Mouse (Mus musculus): ENCODE results near the gene Ankrd33b. TPM values are rescaled to one million over a fixed set of nuclear protein-coding genes. Genes with fewer than 3 reads are reported as not detected.

The Ankrd33b gene
- total RNA-seq, 1 experiment from 2014 or later, result 60.8 TPM

GRCm38 (mm10) chr15:31345366-31345765, 22.2 kb downstream of the Ankrd33b start:
- no peak for ATAC-seq (ENCODE audit: extremely low read depth, insufficient number of reproducible peaks, low FRiP score, poor library complexity, severe bottlenecking)

- no peak for ATAC-seq (ENCODE audit: extremely low read depth, insufficient number of reproducible peaks, low FRiP score, poor library complexity, severe bottlenecking)
These were observed 22.7 kb downstream of the Ankrd33b start for GRCm38 (mm10) chr15:31344811-31345211.

- ATAC-seq (ENCODE audit: extremely low read depth, insufficient number of reproducible peaks, low FRiP score, poor library complexity, severe bottlenecking), result no peak
These were observed 23.9 kb downstream of the Ankrd33b start for GRCm38 (mm10) chr15:31343602-31344001.

DNA sequence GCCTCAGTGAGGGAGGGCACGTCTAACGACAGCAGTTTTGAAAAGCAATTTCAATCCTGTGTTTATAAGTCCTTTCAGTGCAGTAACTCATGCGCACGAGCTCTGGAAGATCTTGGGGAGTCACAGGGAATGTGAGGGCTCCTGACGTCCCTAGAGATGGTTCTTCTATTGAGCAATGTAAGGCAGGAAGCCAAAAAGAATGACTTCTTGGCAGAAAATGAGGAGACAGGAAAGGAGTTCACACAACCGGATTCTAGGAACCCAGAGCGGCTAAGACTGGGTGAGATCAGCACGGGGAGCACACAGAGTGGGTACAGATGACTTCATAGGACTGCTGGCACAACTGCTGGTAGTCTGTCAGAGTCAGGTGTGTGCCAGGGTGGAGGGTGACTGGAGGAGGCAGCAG, 25.0 kb downstream of the Ankrd33b start:
- ATAC-seq (ENCODE audit: extremely low read depth, insufficient number of reproducible peaks, low FRiP score, poor library complexity, severe bottlenecking), result no peak

DNA sequence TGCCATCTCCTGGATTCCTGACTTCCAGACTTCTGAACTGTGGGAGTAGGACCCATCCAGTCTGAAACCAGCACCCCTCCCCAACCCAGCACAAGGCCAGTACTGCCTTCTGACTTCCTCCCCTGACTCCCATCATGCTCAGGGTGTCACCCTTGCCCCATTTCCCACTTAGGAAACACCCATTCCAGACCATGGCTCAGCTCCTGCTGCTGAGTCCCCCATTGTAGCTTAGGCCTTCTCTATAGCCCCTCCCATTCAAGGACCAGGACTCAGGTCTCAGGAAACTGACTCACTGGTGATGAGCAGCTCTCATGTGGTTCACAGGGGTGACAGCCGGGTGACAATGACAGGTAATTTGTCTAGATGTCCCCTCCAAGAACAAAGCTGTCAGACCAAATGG, 25.5 kb downstream of the Ankrd33b start:
- ATAC-seq (ENCODE audit: extremely low read depth, insufficient number of reproducible peaks, low FRiP score, poor library complexity, severe bottlenecking), result peak; percentile 52; the same call in 1 of the 2 replicates

GRCm38 (mm10) chr15:31338656-31339291, 28.8 kb downstream of the Ankrd33b start:
- ATAC-seq (ENCODE audit: extremely low read depth, insufficient number of reproducible peaks, low FRiP score, poor library complexity, severe bottlenecking), result peak; percentile 45

- ATAC-seq (ENCODE audit: extremely low read depth, insufficient number of reproducible peaks, low FRiP score, poor library complexity, severe bottlenecking), result no peak
These were observed 29.5 kb downstream of the Ankrd33b start for GRCm38 (mm10) chr15:31337983-31338382.

GRCm38 (mm10) chr15:31337192-31337741, 30.3 kb downstream of the Ankrd33b start:
- no peak for ATAC-seq (ENCODE audit: extremely low read depth, insufficient number of reproducible peaks, low FRiP score, poor library complexity, severe bottlenecking)

DNA sequence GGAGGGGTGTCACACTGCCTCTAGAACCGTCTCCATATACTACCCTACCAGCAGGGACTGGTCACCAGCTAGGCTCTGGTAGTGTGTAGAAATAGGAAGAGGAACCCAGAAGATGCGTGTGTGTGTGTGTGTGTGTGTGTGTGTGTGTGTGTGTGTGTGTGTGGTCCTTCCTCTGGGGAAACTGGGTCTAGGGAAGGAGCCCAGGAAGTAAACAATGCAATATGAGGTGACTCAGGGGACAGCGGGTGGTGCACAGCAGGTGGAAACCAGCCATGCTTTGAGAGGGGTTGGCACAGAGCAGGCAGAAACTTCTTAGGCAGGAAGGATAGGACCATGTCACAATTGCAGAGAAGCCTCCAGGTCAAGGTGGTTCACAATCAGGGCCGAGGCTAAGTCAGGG, 30.8 kb downstream of the Ankrd33b start:
- peak; percentile 75 for ATAC-seq (ENCODE audit: extremely low read depth, insufficient number of reproducible peaks, low FRiP score, poor library complexity, severe bottlenecking)

DNA sequence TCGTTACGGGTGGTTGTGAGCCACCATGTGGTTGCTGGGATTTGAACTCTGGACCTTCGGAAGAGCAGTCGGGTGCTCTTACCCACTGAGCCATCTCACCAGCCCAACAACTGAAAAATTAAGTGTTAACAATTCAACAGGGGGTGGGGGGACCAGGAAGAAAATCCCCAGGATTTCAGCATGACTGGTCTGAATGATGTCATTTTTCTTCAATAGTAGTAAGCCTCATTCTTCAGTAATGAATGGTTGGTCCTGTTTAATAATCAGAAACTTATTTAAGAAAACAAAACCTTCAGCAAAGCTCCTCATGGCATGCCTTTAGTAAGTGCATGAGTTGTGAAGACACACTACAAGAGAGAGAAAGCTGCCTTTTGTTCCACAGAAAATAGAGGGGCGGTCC, 32.7 kb downstream of the Ankrd33b start:
- ATAC-seq (ENCODE audit: extremely low read depth, insufficient number of reproducible peaks, low FRiP score, poor library complexity, severe bottlenecking), result no peak

DNA sequence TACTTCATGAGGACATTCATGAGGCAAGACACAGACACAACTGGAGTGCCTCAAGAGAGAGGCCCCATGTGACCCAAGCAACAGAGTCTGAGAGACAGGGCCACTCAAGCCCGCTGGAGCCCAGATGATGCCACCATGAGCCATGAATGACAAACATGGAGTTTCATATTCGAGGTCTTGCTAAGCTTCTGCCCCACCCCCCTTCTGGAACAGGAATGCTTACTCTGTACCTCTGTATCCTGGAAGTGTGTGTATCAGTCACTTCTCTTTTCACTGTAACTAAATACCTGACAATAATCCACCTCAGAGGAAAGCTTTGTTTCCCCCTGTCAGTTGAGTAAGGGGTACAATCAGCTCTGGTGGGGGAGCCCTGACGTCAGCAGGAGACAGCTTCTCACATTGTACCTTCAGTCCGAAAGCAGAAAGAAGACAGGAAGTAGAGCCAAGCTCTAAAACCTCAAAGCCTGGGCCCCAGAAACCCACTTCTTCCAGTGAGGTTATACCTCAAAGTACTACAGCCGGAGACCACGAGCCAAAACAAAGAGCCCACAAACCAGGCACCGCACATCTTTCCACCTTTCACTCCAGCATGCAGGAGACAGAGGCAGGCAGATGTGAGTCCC, 34.9 kb downstream of the Ankrd33b start:
- ATAC-seq (ENCODE audit: extremely low read depth, insufficient number of reproducible peaks, low FRiP score, poor library complexity, severe bottlenecking), result peak; percentile 15; the same call in 1 of the 2 replicates

GRCm38 (mm10) chr15:31331742-31332141, 35.8 kb downstream of the Ankrd33b start:
- peak; percentile 22; the same call in 1 of the 2 replicates for ATAC-seq (ENCODE audit: extremely low read depth, insufficient number of reproducible peaks, low FRiP score, poor library complexity, severe bottlenecking)

GRCm38 (mm10) chr15:31328082-31328614, 39.4 kb downstream of the Ankrd33b start:
- ATAC-seq (ENCODE audit: extremely low read depth, insufficient number of reproducible peaks, low FRiP score, poor library complexity, severe bottlenecking), result no peak

DNA sequence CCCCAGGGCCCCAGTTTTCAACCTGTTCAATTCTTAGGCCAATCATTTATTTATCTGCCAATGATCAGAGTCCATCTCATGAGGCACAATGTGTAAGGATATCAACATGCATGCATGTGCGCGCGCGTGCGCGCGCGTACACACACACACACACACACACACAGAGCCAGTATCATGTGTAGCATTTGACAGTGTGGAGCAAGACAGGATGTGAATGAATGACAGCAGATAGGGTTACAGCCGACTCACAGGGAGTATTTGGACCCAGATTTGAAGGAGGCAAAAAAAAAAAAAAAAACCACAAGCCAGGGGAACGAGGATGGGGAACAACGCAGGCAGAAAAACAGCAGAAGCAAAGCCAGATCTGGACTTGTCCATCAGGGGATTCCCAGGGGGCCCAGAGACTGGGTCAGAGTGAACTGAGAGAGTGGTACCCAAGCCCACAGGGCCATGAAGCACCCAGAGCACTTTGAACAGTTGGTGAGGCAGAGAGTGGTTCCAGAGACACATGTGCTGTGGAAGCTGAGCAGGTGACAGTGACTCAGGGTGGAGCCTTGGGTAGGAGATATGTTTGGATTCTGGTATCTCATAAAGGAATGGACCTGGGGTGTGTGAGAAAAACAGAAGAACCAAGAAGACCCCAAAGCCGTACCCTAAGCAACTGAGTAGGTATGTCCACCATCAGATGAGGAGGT, 41.7 kb downstream of the Ankrd33b start:
- no peak for ATAC-seq (ENCODE audit: extremely low read depth, insufficient number of reproducible peaks, low FRiP score, poor library complexity, severe bottlenecking)

DNA sequence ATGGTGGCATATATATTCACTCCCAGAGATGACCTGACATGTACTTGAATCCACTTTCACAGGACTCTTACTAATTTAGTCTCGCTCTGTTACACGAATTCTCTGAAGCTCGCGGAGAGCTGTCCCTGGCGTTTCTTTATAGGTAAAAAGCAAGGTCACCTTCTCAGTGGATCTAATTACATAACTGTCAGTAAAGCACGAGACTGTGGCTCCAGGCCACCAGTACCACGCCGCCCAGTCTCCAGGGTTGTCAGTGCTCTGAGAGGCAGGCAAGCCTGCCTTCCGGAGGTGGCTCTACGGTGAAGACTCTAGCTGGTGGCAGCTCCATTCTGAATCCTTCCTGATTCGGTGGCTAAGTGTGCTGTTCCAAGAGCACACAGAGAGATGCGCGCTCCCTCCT, 43.0 kb downstream of the Ankrd33b start:
- ATAC-seq (ENCODE audit: extremely low read depth, insufficient number of reproducible peaks, low FRiP score, poor library complexity, severe bottlenecking), result no peak

DNA sequence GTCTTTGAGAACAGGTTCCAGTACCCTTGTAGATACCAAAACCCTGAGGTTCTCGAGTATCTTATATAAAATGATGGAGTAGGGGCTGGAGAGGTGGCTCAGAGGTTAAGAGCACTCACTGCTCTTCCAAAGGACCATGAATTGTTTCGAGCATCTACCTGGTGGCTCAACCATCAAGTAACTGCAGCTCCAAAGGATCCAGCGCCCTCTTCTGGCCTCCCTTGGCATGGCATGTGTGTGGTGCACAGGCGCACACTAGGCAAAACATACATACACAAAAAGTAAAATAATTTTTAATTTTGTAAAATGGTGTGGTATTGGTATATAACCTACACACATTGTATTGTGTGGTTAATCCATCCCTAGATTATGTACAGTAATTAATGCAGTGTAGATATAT, 43.8 kb downstream of the Ankrd33b start:
- no peak for ATAC-seq (ENCODE audit: extremely low read depth, insufficient number of reproducible peaks, low FRiP score, poor library complexity, severe bottlenecking)

GRCm38 (mm10) chr15:31320598-31321377, 46.7 kb downstream of the Ankrd33b start:
- no peak for ATAC-seq (ENCODE audit: extremely low read depth, insufficient number of reproducible peaks, low FRiP score, poor library complexity, severe bottlenecking)

GRCm38 (mm10) chr15:31319046-31319445, 48.5 kb downstream of the Ankrd33b start:
- no peak for ATAC-seq (ENCODE audit: extremely low read depth, insufficient number of reproducible peaks, low FRiP score, poor library complexity, severe bottlenecking)
